Comparison of ENCODE assay signal across 23 mouse cellular contexts in the genomic region with DNA sequence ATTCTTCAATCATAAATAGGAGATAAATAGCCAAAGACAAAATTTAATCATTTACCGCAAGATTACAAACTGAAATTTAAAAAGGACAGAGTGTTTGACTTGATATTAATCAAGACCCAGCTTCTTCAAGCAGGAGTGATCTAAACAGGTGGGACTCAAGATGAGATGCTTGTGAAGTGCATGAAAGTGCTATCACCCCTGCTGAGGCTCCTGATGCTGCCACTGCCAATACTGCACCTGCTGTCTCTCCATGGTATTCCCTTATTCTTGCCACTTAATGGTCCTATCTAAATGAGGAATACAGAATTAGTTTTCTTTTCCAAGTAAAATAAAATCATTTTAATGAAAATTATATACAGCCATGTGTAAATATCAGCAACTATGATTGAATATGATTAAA. TPM values are rescaled to one million over a fixed set of nuclear protein-coding genes. Genes with fewer than 3 reads are reported as not detected.
"Had no signal": no experiment of that assay in that cellular context is flagged by ENCODE, and none has a peak within 500 bp of the region (broad histone marks: within the 10 kb centered on the region; RNA-seq: fewer than 3 reads in every experiment).

No protein-coding gene starts in this region.

- H3K9ac ChIP-seq: limb, embryonic 12.5 days; liver, embryonic 13.5 days; liver, postnatal 0 days; lung, embryonic 15.5 days; neural tube, embryonic 15.5 days had no signal

- H3K27me3 ChIP-seq: limb, embryonic 12.5 days; liver, embryonic 13.5 days; lung, embryonic 15.5 days; megakaryocyte, embryonic 14.5 days; neural tube, embryonic 15.5 days had no signal

- ATAC-seq: liver, postnatal 0 days; midbrain, embryonic 16.5 days had no signal

- H3K27ac ChIP-seq: left cerebral cortex, adult 2 months; limb, embryonic 12.5 days; liver, embryonic 13.5 days; lung, embryonic 15.5 days; macrophage; neural tube, embryonic 15.5 days had no signal

- H3K4me2 ChIP-seq: limb, embryonic 12.5 days; liver, embryonic 13.5 days; lung, embryonic 15.5 days; midbrain, embryonic 11.5 days; neural tube, embryonic 15.5 days had no signal

- H3K9me3 ChIP-seq: limb, embryonic 12.5 days; liver, embryonic 13.5 days; lung, embryonic 15.5 days; megakaryocyte, embryonic 14.5 days; neural tube, embryonic 15.5 days had no signal

- H3K4me3 ChIP-seq: left cerebral cortex, adult 2 months; limb, embryonic 12.5 days; liver, embryonic 13.5 days; lung, embryonic 15.5 days; megakaryocyte, embryonic 14.5 days; myocyte; neural tube, embryonic 15.5 days had no signal

- DNase-seq: kidney, postnatal 25 days; liver; liver, embryonic 13.5 days; liver, postnatal 0 days; lung, postnatal 14 days; right cerebral cortex, adult 18-20 months; right cerebral cortex, postnatal 25 days; thymus, postnatal 4 days had no signal

- H3K36me3 ChIP-seq: limb, embryonic 12.5 days; liver, embryonic 13.5 days; lung, embryonic 15.5 days; neural tube, embryonic 15.5 days had no signal

- H3K4me1 ChIP-seq: limb, embryonic 12.5 days; liver, embryonic 13.5 days; lung, embryonic 15.5 days; megakaryocyte, embryonic 14.5 days; neural tube, embryonic 15.5 days had no signal

RNA-seq across cellular contexts. Expression of a gene that starts 30.4 kb away (rescaled TPM):
- polyA plus RNA-seq: macrophage had no signal

RNA-seq across cellular contexts. Expression of a gene that starts 35.5 kb away (rescaled TPM):
- total RNA-seq: layer of hippocampus, postnatal 25 days; left cerebral cortex, adult 2 months; left cerebral cortex, postnatal 14 days had no signal
- polyA plus RNA-seq: kidney, embryonic 16.5 days; limb, embryonic 12.5 days; liver, embryonic 13.5 days; lung, embryonic 15.5 days; macrophage; midbrain, embryonic 11.5 days; midbrain, embryonic 16.5 days; small intestine, adult 2 months; stomach, embryonic 16.5 days; thymus, postnatal 0 days had no signal
